Comparison of ENCODE assay signal across 8 mouse cellular contexts in genomic region chr2:28842042-28842441, GRCm38 (mm10). TPM values are rescaled to one million over a fixed set of nuclear protein-coding genes. Genes with fewer than 3 reads are reported as not detected.
DNase-seq lines count a peak whose midpoint lies in the region; ATAC-seq lines count a peak whose summit lies in the region.
"Had no signal": no experiment of that assay in that cellular context is flagged by ENCODE, and none has a peak within 500 bp of the region (broad histone marks: within the 10 kb centered on the region; RNA-seq: fewer than 3 reads in every experiment).

No protein-coding gene starts in this region.

- no peak for DNase-seq in gastrocnemius, postnatal 36 days
- DNase-seq in right cerebral cortex, postnatal 36 days (ENCODE audit: low spot score in 2 of 2) = no peak
- DNase-seq: lung, postnatal 10 days had no signal

- H3K27me3 ChIP-seq in megakaryocyte, embryonic 14.5 days (replicated peaks) = no peaks in the 10 kb centered on the region
- no peaks in the 10 kb centered on the region for H3K27me3 ChIP-seq in forebrain, embryonic 12.5 days
- no peaks in the 10 kb centered on the region for H3K27me3 ChIP-seq in limb, embryonic 13.5 days
- H3K27me3 ChIP-seq in stomach, embryonic 15.5 days (replicated peaks) = no peaks in the 10 kb centered on the region

- peaks cover 48% of the 10 kb centered on the region for H3K4me1 ChIP-seq in megakaryocyte, embryonic 14.5 days
- H3K4me1 ChIP-seq in forebrain, embryonic 12.5 days = peaks cover 43% of the 10 kb centered on the region
- peaks cover 40% of the 10 kb centered on the region for H3K4me1 ChIP-seq in limb, embryonic 13.5 days
- peaks cover 24% of the 10 kb centered on the region for H3K4me1 ChIP-seq in stomach, embryonic 15.5 days

- H3K9ac ChIP-seq in forebrain, embryonic 12.5 days = no peak overlapping the region
- no peak overlapping the region; the same call in 1 of the 2 replicates for H3K9ac ChIP-seq in limb, embryonic 13.5 days
- no peak overlapping the region for H3K9ac ChIP-seq in stomach, embryonic 15.5 days

- H3K4me3 ChIP-seq in megakaryocyte, embryonic 14.5 days (replicated peaks) = peak overlapping the region; percentile 28
- H3K4me3 ChIP-seq in forebrain, embryonic 12.5 days (replicated peaks) = no peak overlapping the region; the same call in 1 of the 2 replicates
- no peak overlapping the region for H3K4me3 ChIP-seq in limb, embryonic 13.5 days
- H3K4me3 ChIP-seq in stomach, embryonic 15.5 days (replicated peaks) = peak overlapping the region; percentile 77; the same call in 1 of the 2 replicates

- intact Hi-C loops in gastrocnemius, postnatal 36 days (cut with DNase I) = no loop called here

- peaks cover 31% of the 10 kb centered on the region for H3K36me3 ChIP-seq in megakaryocyte, embryonic 14.5 days (replicated peaks; ENCODE audit: low read length)
- peaks cover 24% of the 10 kb centered on the region for H3K36me3 ChIP-seq in forebrain, embryonic 12.5 days (replicated peaks)
- H3K36me3 ChIP-seq in limb, embryonic 13.5 days = peaks cover 26% of the 10 kb centered on the region
- H3K36me3 ChIP-seq in stomach, embryonic 15.5 days = peaks cover 2% of the 10 kb centered on the region; the same call in 1 of the 2 replicates

- no peak overlapping the region for H3K27ac ChIP-seq in forebrain, embryonic 12.5 days
- H3K27ac ChIP-seq in limb, embryonic 13.5 days = no peak overlapping the region
- H3K27ac ChIP-seq in stomach, embryonic 15.5 days = no peak overlapping the region

- no peaks in the 10 kb centered on the region for H3K9me3 ChIP-seq in megakaryocyte, embryonic 14.5 days
- H3K9me3 ChIP-seq in forebrain, embryonic 12.5 days = no peaks in the 10 kb centered on the region
- no peaks in the 10 kb centered on the region for H3K9me3 ChIP-seq in limb, embryonic 13.5 days
- no peaks in the 10 kb centered on the region for H3K9me3 ChIP-seq in stomach, embryonic 15.5 days

- H3K4me2 ChIP-seq in forebrain, embryonic 12.5 days = peak overlapping the region; percentile 98
- H3K4me2 ChIP-seq in limb, embryonic 13.5 days (replicated peaks) = peak overlapping the region; percentile 98
- H3K4me2 ChIP-seq in stomach, embryonic 15.5 days = peak overlapping the region; percentile 87

- ATAC-seq in megakaryocyte, adult 5-6 weeks (ENCODE audit: poor library complexity, severe bottlenecking) = no peak
- ATAC-seq in forebrain, embryonic 12.5 days (ENCODE audit: low FRiP score) = no peak
- no peak for ATAC-seq in limb, embryonic 13.5 days (ENCODE audit: low FRiP score, low read depth)
- no peak for ATAC-seq in stomach, embryonic 15.5 days (ENCODE audit: insufficient read depth, low FRiP score, low read depth)

- WGBS in forebrain, embryonic 12.5 days = 82% methylated on average over 3 of the region's 3 CpGs
- 70% methylated on average over 3 of the region's 3 CpGs for WGBS in limb, embryonic 13.5 days
- 59% methylated on average over 3 of the region's 3 CpGs for WGBS in stomach, embryonic 15.5 days

RNA-seq across cellular contexts. Expression of gene Ddx31, which starts 1.8 kb away (rescaled TPM):
- 2.2 and 4.0 TPM in 2 replicates for polyA plus RNA-seq in megakaryocyte, embryonic 14.5 days (2012; ENCODE audit: insufficient read depth, low replicate concordance)
- total RNA-seq in megakaryocyte, adult 5-6 weeks (2015) = 6.0 and 9.6 TPM in 2 replicates
- total RNA-seq in megakaryocyte, adult 5-6 weeks (2017) = 9.4 and 9.9 TPM in 2 replicates
- 18.8 TPM in 2 replicates for polyA plus RNA-seq in forebrain, embryonic 12.5 days (2016; fragmentation: Nextera tagmentation; extraction: Ambion mirVana)
- polyA plus RNA-seq in limb, embryonic 13.5 days (2015; fragmentation: Nextera tagmentation; extraction: Ambion mirVana) = 15.0 and 17.7 TPM in 2 replicates
- 12.6 and 13.2 TPM in 2 replicates for polyA plus RNA-seq in stomach, embryonic 15.5 days (2015; fragmentation: Nextera tagmentation; extraction: Ambion mirVana)
- 1 to 10 TPM; 4.1 to 4.3 TPM for total RNA-seq in gastrocnemius, postnatal 36 days (2021)

RNA-seq across cellular contexts. Expression of gene Gtf3c4, which starts 1.9 kb away (rescaled TPM):
- polyA plus RNA-seq in megakaryocyte, embryonic 14.5 days (2012; ENCODE audit: insufficient read depth, low replicate concordance) = 1.9 and 3.2 TPM in 2 replicates
- total RNA-seq in megakaryocyte, adult 5-6 weeks (2015) = 6.1 and 7.1 TPM in 2 replicates
- 8.4 and 9.3 TPM in 2 replicates for total RNA-seq in megakaryocyte, adult 5-6 weeks (2017)
- polyA plus RNA-seq in forebrain, embryonic 12.5 days (2016; fragmentation: Nextera tagmentation; extraction: Ambion mirVana) = 31.0 and 33.4 TPM in 2 replicates
- polyA plus RNA-seq in limb, embryonic 13.5 days (2015; fragmentation: Nextera tagmentation; extraction: Ambion mirVana) = 16.5 and 17.4 TPM in 2 replicates
- polyA plus RNA-seq in stomach, embryonic 15.5 days (2015; fragmentation: Nextera tagmentation; extraction: Ambion mirVana) = 12.0 and 12.5 TPM in 2 replicates
- total RNA-seq in gastrocnemius, postnatal 36 days (2021) = 10 to 100 TPM; 12.3 to 14.5 TPM

Comparison
In these comparisons a context has a peak if more than half of its experiments do, and no peak if none do; other contexts are left out.
1. H3K4me3 ChIP-seq: peak in megakaryocyte, embryonic 14.5 days (single experiment) and stomach, embryonic 15.5 days (single experiment); none in forebrain, embryonic 12.5 days (single experiment) and limb, embryonic 13.5 days (single experiment).
2. Peak in every context shown above with its lines, with median percentiles within 50 percentile points of each other: H3K4me2 ChIP-seq.